In genomic region chr8:120012927-120013326, GRCm38 (mm10) we compare ENCODE assay signal across 10 mouse cellular contexts. TPM values are rescaled to one million over a fixed set of nuclear protein-coding genes. Genes with fewer than 3 reads are reported as not detected.
DNase-seq lines count a peak whose midpoint lies in the region; ATAC-seq and TF ChIP-seq lines count a peak whose summit lies in the region.
"Had no signal": no experiment of that assay in that cellular context is flagged by ENCODE, and none has a peak within 500 bp of the region (broad histone marks: within the 10 kb centered on the region; RNA-seq: fewer than 3 reads in every experiment).

No protein-coding gene starts in this region.

- ATAC-seq in hindbrain, embryonic 12.5 days (ENCODE audit: low FRiP score) = no peak
- ATAC-seq in stomach, embryonic 14.5 days (ENCODE audit: insufficient number of reproducible peaks, insufficient read depth, low FRiP score, low read depth) = peak; percentile 25; the same call in 1 of the 2 replicates
- ATAC-seq in stomach, postnatal 0 days (ENCODE audit: low FRiP score, low TSS enrichment) = no peak
- 0 out of 2 replicates have a peak, but pooled peaks have one; percentile 39 for ATAC-seq in embryonic facial prominence, embryonic 15.5 days (ENCODE audit: insufficient number of reproducible peaks, low FRiP score, low TSS enrichment, low read depth)

- H3K4me1 ChIP-seq in hindbrain, embryonic 10.5 days (replicated peaks) = peaks cover 29% of the 10 kb centered on the region
- H3K4me1 ChIP-seq in hindbrain, embryonic 12.5 days = peaks cover 15% of the 10 kb centered on the region
- peaks cover 14% of the 10 kb centered on the region for H3K4me1 ChIP-seq in stomach, embryonic 14.5 days (ENCODE audit: control insufficient read depth, insufficient read depth, low read length)
- peaks cover 5% of the 10 kb centered on the region; the same call in 1 of the 2 replicates for H3K4me1 ChIP-seq in stomach, postnatal 0 days (replicated peaks; ENCODE audit: control insufficient read depth, insufficient read depth)
- H3K4me1 ChIP-seq in embryonic facial prominence, embryonic 15.5 days = peaks cover 18% of the 10 kb centered on the region

- peaks cover 31% of the 10 kb centered on the region for H3K27me3 ChIP-seq in hindbrain, embryonic 10.5 days (ENCODE audit: insufficient read depth, poor library complexity, severe bottlenecking)
- 0 out of 2 replicates have a peak, but pooled peaks cover 5% of the 10 kb centered on the region for H3K27me3 ChIP-seq in hindbrain, embryonic 12.5 days
- no peaks in the 10 kb centered on the region for H3K27me3 ChIP-seq in stomach, embryonic 14.5 days (ENCODE audit: control insufficient read depth, insufficient read depth, low read length)
- H3K27me3 ChIP-seq in stomach, postnatal 0 days (ENCODE audit: control insufficient read depth, insufficient read depth, low read length) = no peaks in the 10 kb centered on the region
- no peaks in the 10 kb centered on the region; the same call in 1 of the 2 replicates for H3K27me3 ChIP-seq in embryonic facial prominence, embryonic 15.5 days

- no peaks in the 10 kb centered on the region for H3K36me3 ChIP-seq in hindbrain, embryonic 10.5 days
- no peaks in the 10 kb centered on the region for H3K36me3 ChIP-seq in hindbrain, embryonic 12.5 days
- H3K36me3 ChIP-seq in stomach, embryonic 14.5 days (ENCODE audit: control insufficient read depth, insufficient read depth, low read length) = peaks cover 4% of the 10 kb centered on the region; the same call in 1 of the 2 replicates
- no peaks in the 10 kb centered on the region for H3K36me3 ChIP-seq in stomach, postnatal 0 days (ENCODE audit: control insufficient read depth, insufficient read depth, low read length)
- no peaks in the 10 kb centered on the region for H3K36me3 ChIP-seq in embryonic facial prominence, embryonic 15.5 days

- no peak for DNase-seq in hindbrain, embryonic 10.5 days (ENCODE audit: low spot score)
- DNase-seq in stomach, postnatal 0 days (ENCODE audit: low spot score) = no peak
- peak; percentile 26 for DNase-seq in thymus, postnatal 25 days
- no peak for DNase-seq in left cerebral cortex, adult 11 months (ENCODE audit: low spot score)
- no peak for DNase-seq in heart, adult 9 months (ENCODE audit: low spot score in 2 of 2)
- DNase-seq: cerebellum, postnatal 36 days; right cerebral cortex, adult 18-20 months had no signal

- no peak for TF ChIP-seq EP300 in stomach, postnatal 0 days (optimal IDR thresholded peaks at IDR 0.05)

- no peak for TF ChIP-seq CTCF in stomach, postnatal 0 days (IDR thresholded peaks at IDR 0.05; ENCODE audit: low read depth)

- no peaks in the 10 kb centered on the region for H3K9me3 ChIP-seq in hindbrain, embryonic 10.5 days
- H3K9me3 ChIP-seq in hindbrain, embryonic 12.5 days (replicated peaks) = no peaks in the 10 kb centered on the region
- no peaks in the 10 kb centered on the region for H3K9me3 ChIP-seq in stomach, embryonic 14.5 days (ENCODE audit: control insufficient read depth, low read depth, low read length)
- H3K9me3 ChIP-seq in stomach, postnatal 0 days (ENCODE audit: control insufficient read depth, low read length) = no peaks in the 10 kb centered on the region
- no peaks in the 10 kb centered on the region for H3K9me3 ChIP-seq in embryonic facial prominence, embryonic 15.5 days (replicated peaks)

- no peak overlapping the region for H3K4me3 ChIP-seq in hindbrain, embryonic 10.5 days
- H3K4me3 ChIP-seq in hindbrain, embryonic 12.5 days = no peak overlapping the region
- H3K4me3 ChIP-seq in stomach, embryonic 14.5 days (ENCODE audit: low read depth, low read length) = no peak overlapping the region
- H3K4me3 ChIP-seq in stomach, postnatal 0 days (ENCODE audit: low read depth, low read length) = no peak overlapping the region
- H3K4me3 ChIP-seq in embryonic facial prominence, embryonic 15.5 days (replicated peaks) = no peak overlapping the region

- WGBS in hindbrain, embryonic 10.5 days = 34% methylated on average over 9 of the region's 9 CpGs
- WGBS in hindbrain, embryonic 12.5 days = 31% methylated on average over 9 of the region's 9 CpGs
- 36% methylated on average over 9 of the region's 9 CpGs for WGBS in stomach, embryonic 14.5 days
- WGBS in stomach, postnatal 0 days = 32% methylated on average over 9 of the region's 9 CpGs
- WGBS in embryonic facial prominence, embryonic 15.5 days = 34% methylated on average over 9 of the region's 9 CpGs

- H3K4me2 ChIP-seq in hindbrain, embryonic 12.5 days (replicated peaks) = no peak overlapping the region; the same call in 1 of the 2 replicates
- no peak overlapping the region for H3K4me2 ChIP-seq in stomach, embryonic 14.5 days (replicated peaks; ENCODE audit: low read depth, low read length)
- no peak overlapping the region for H3K4me2 ChIP-seq in stomach, postnatal 0 days (replicated peaks; ENCODE audit: low read depth)
- no peak overlapping the region for H3K4me2 ChIP-seq in embryonic facial prominence, embryonic 15.5 days (replicated peaks)

- H3K9ac ChIP-seq in hindbrain, embryonic 12.5 days = no peak overlapping the region
- no peak overlapping the region for H3K9ac ChIP-seq in stomach, embryonic 14.5 days (replicated peaks; ENCODE audit: low read depth, low read length)
- H3K9ac ChIP-seq in stomach, postnatal 0 days (ENCODE audit: low read length) = no peak overlapping the region
- no peak overlapping the region for H3K9ac ChIP-seq in embryonic facial prominence, embryonic 15.5 days

- H3K27ac ChIP-seq in hindbrain, embryonic 10.5 days = peak overlapping the region; percentile 59; the same call in 1 of the 2 replicates
- no peak overlapping the region for H3K27ac ChIP-seq in hindbrain, embryonic 12.5 days
- no peak overlapping the region for H3K27ac ChIP-seq in stomach, embryonic 14.5 days (ENCODE audit: low read length)
- no peak overlapping the region for H3K27ac ChIP-seq in stomach, postnatal 0 days (replicated peaks)
- H3K27ac ChIP-seq in embryonic facial prominence, embryonic 15.5 days (replicated peaks) = no peak overlapping the region

RNA-seq across cellular contexts. Expression of gene Crispld2, which starts 20.7 kb away (rescaled TPM):
- polyA plus RNA-seq in hindbrain, embryonic 10.5 days (2016; fragmentation: Nextera tagmentation; extraction: Ambion mirVana) = 3.8 and 4.6 TPM in 2 replicates
- polyA plus RNA-seq in hindbrain, embryonic 12.5 days (2016; fragmentation: Nextera tagmentation; extraction: Ambion mirVana) = 4.8 and 5.3 TPM in 2 replicates
- 28.0 and 29.1 TPM in 2 replicates for polyA plus RNA-seq in stomach, embryonic 14.5 days (2014; fragmentation: Nextera tagmentation; extraction: Ambion mirVana)
- 29.2 and 29.6 TPM in 2 replicates for polyA plus RNA-seq in stomach, postnatal 0 days (2015; fragmentation: Nextera tagmentation; extraction: Ambion mirVana)
- polyA plus RNA-seq in embryonic facial prominence, embryonic 15.5 days (2015; fragmentation: Nextera tagmentation; extraction: Ambion mirVana) = 11.6 and 13.1 TPM in 2 replicates

Comparison
In these comparisons a context has a peak if more than half of its experiments do, and no peak if none do; other contexts are left out.
1. ATAC-seq: peak in stomach, embryonic 14.5 days (single experiment) and embryonic facial prominence, embryonic 15.5 days (single experiment); none in hindbrain, embryonic 12.5 days (single experiment) and stomach, postnatal 0 days (single experiment).